Comparison of ENCODE assay signal across 15 mouse cellular contexts in the genomic region with DNA sequence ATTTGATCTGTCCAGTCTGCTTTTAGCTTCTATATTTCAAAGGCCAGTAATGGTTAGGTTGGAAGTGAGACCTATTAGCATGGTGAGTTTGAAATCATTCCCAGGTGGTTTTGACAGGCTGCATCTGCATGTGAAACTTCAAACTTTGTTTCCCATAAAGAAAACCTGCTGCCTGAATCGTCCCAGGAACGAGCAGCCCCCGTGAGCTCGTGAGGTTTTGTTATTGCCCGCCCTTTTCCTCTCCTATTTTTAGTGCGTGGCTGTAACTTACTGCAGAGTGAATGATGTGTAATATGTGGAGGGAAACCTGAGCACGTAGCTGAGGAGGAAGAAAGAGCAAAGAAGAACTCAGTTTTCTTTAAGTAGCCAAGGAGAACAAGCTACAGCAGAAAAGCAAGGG.
DNase-seq lines count a peak whose midpoint lies in the region; ATAC-seq lines count a peak whose summit lies in the region.
"Had no signal": no experiment of that assay in that cellular context is flagged by ENCODE, and none has a peak within 500 bp of the region (broad histone marks: within the 10 kb centered on the region; RNA-seq: fewer than 3 reads in every experiment).

No protein-coding gene starts in this region.

- no peaks in the 10 kb centered on the region for H3K27me3 ChIP-seq in heart, embryonic 14.5 days (ENCODE audit: control insufficient read depth, insufficient read depth, low read length)
- H3K27me3 ChIP-seq in embryonic facial prominence, embryonic 10.5 days (replicated peaks; ENCODE audit: low read depth, poor library complexity, severe bottlenecking): no peaks in the 10 kb centered on the region
- H3K27me3 ChIP-seq in limb, embryonic 11.5 days (ENCODE audit: control insufficient read depth, insufficient read depth, low read length): no peaks in the 10 kb centered on the region
- H3K27me3 ChIP-seq: kidney, embryonic 15.5 days had no signal

- H3K9ac ChIP-seq in heart, embryonic 14.5 days (ENCODE audit: low read length): no peak overlapping the region
- no peak overlapping the region for H3K9ac ChIP-seq in limb, embryonic 11.5 days (ENCODE audit: low read length)
- H3K9ac ChIP-seq: kidney, embryonic 15.5 days had no signal

- H3K36me3 ChIP-seq in heart, embryonic 14.5 days (ENCODE audit: control insufficient read depth, insufficient read depth, low read length): no peaks in the 10 kb centered on the region
- no peaks in the 10 kb centered on the region for H3K36me3 ChIP-seq in embryonic facial prominence, embryonic 10.5 days (replicated peaks)
- no peaks in the 10 kb centered on the region for H3K36me3 ChIP-seq in limb, embryonic 11.5 days (ENCODE audit: control insufficient read depth, insufficient read depth, low read length)
- H3K36me3 ChIP-seq: forebrain, embryonic 10.5 days; kidney, embryonic 15.5 days had no signal

- H3K27ac ChIP-seq in heart, embryonic 14.5 days (replicated peaks in 1 of 2; ENCODE audit: control insufficient read depth in 1 of 2, insufficient read depth in 1 of 2, low read depth in 2 of 2, low read length in 2 of 2): 0 out of 4 replicates have a peak overlapping the region, but pooled peaks of 1 of the 2 experiments have one; percentile 10
- peak overlapping the region; percentile 75 for H3K27ac ChIP-seq in embryonic facial prominence, embryonic 10.5 days (replicated peaks)
- H3K27ac ChIP-seq in limb, embryonic 11.5 days (replicated peaks; ENCODE audit: low read depth, low read length): peak overlapping the region; percentile 66
- H3K27ac ChIP-seq: kidney, embryonic 15.5 days; macrophage had no signal

- H3K4me3 ChIP-seq in heart, embryonic 14.5 days (ENCODE audit: control insufficient read depth in 1 of 2, insufficient read depth in 1 of 2, low read depth in 1 of 2, low read length in 2 of 2): no peak overlapping the region
- H3K4me3 ChIP-seq in embryonic facial prominence, embryonic 10.5 days: no peak overlapping the region
- no peak overlapping the region for H3K4me3 ChIP-seq in limb, embryonic 11.5 days (ENCODE audit: low read depth, low read length)
- H3K4me3 ChIP-seq: forebrain, embryonic 10.5 days; kidney, embryonic 15.5 days had no signal

- DNase-seq in heart, adult 18-20 months: no peak
- DNase-seq in 416B (ENCODE audit: low read depth): peak; percentile 54
- peak; percentile 60 for DNase-seq in embryonic facial prominence, embryonic 10.5 days (ENCODE audit: low spot score)
- DNase-seq in limb, embryonic 11.5 days (ENCODE audit: low spot score): peak; percentile 68
- no peak for DNase-seq in cerebellum, adult 18-20 months
- DNase-seq in frontal cortex, postnatal 25 days (ENCODE audit: low spot score in 2 of 2): no peak
- DNase-seq: cerebellum, postnatal 36 days; layer of hippocampus, adult 9-11 months; right cerebral cortex, adult 18-20 months; spleen, adult 18-20 months; thymus, adult 18-20 months had no signal

- ATAC-seq in heart, embryonic 14.5 days (ENCODE audit: insufficient number of reproducible peaks, insufficient read depth, low FRiP score, low read depth): no peak
- ATAC-seq in limb, embryonic 11.5 days (ENCODE audit: insufficient number of reproducible peaks, low FRiP score, low TSS enrichment, low read depth): no peak

- WGBS in heart, embryonic 14.5 days: 5% methylated on average over 7 of the region's 7 CpGs
- 41% methylated on average over 7 of the region's 7 CpGs for WGBS in embryonic facial prominence, embryonic 10.5 days
- 8% methylated on average over 7 of the region's 7 CpGs for WGBS in limb, embryonic 11.5 days

- H3K4me1 ChIP-seq in heart, embryonic 14.5 days (ENCODE audit: control insufficient read depth in 2 of 2, insufficient read depth in 2 of 2, low read length in 2 of 2): peaks cover 19 to 37% of the 10 kb centered on the region in 2 experiments
- H3K4me1 ChIP-seq in embryonic facial prominence, embryonic 10.5 days: peaks cover 91% of the 10 kb centered on the region
- peaks cover 50% of the 10 kb centered on the region for H3K4me1 ChIP-seq in limb, embryonic 11.5 days (ENCODE audit: control insufficient read depth, insufficient read depth, low read length)

- no peaks in the 10 kb centered on the region for H3K9me3 ChIP-seq in heart, embryonic 14.5 days (ENCODE audit: control insufficient read depth, low read length)
- no peaks in the 10 kb centered on the region for H3K9me3 ChIP-seq in embryonic facial prominence, embryonic 10.5 days
- H3K9me3 ChIP-seq in limb, embryonic 11.5 days (ENCODE audit: control insufficient read depth, low read length): no peaks in the 10 kb centered on the region
- H3K9me3 ChIP-seq: forebrain, embryonic 10.5 days; kidney, embryonic 15.5 days had no signal

- peak overlapping the region; percentile 24; the same call in 1 of the 2 replicates for H3K4me2 ChIP-seq in heart, embryonic 14.5 days (ENCODE audit: low read length)
- H3K4me2 ChIP-seq in limb, embryonic 11.5 days (ENCODE audit: low read depth, severe bottlenecking): no peak overlapping the region
- H3K4me2 ChIP-seq: kidney, embryonic 15.5 days had no signal

Comparison
In these comparisons a context has a peak if more than half of its experiments do, and no peak if none do; other contexts are left out.
1. DNase-seq: peak in 416B (single experiment), embryonic facial prominence, embryonic 10.5 days (single experiment) and limb, embryonic 11.5 days (single experiment); none in heart, adult 18-20 months (0 of 2), cerebellum, adult 18-20 months (0 of 2) and frontal cortex, postnatal 25 days (0 of 2).